Mouse (Mus musculus) intestine, postnatal 0 days (tissue): ENCODE data around the gene Fam129a. TPM values are rescaled to one million over a fixed set of nuclear protein-coding genes. Genes with fewer than 3 reads are reported as not detected.

Experiments
- ATAC-seq: fragments of 200-750 bp; cut with Nextera tagmentation; 2 replicates; pipeline ENCODE4 v1.8.0; 2017; ENCODE audit warnings: mild to moderate bottlenecking, moderate TSS enrichment, moderate library complexity
- H3K27ac ChIP-seq: fragments of 300-500 bp; sonication (generic); 2 replicates; pipeline ENCODE4 v1.5.1; 2014; ENCODE audit warnings: mild to moderate bottlenecking, low read depth, low read length, moderate library complexity
- H3K27me3 ChIP-seq: fragments of 300-500 bp; sonication (generic); replicated peaks from 2 replicates; pipeline ENCODE4 v1.6.1; 2014; ENCODE audit warnings: low read length, mixed read lengths; ENCODE audit not compliant: control insufficient read depth, insufficient read depth
- H3K36me3 ChIP-seq: fragments of 300-500 bp; sonication (generic); 2 replicates; pipeline ENCODE4 v1.6.1; 2014; ENCODE audit warnings: mild to moderate bottlenecking, moderate library complexity; ENCODE audit not compliant: control insufficient read depth, insufficient read depth
- H3K4me1 ChIP-seq: fragments of 300-500 bp; sonication (generic); replicated peaks from 2 replicates; pipeline ENCODE4 v1.6.1; 2014; ENCODE audit warnings: antibody characterized with exemption, low read length, mixed read lengths; ENCODE audit not compliant: control insufficient read depth, insufficient read depth
- H3K4me2 ChIP-seq: fragments of 300-500 bp; sonication (generic); replicated peaks from 2 replicates; pipeline ENCODE4 v1.6.1; 2014; ENCODE audit warnings: low read depth, mild to moderate bottlenecking, moderate library complexity
- H3K4me3 ChIP-seq: fragments of 300-500 bp; sonication (generic); 2 replicates; pipeline ENCODE4 v1.5.1; 2014; ENCODE audit warnings: low read depth, low read length
- H3K9ac ChIP-seq: fragments of 300-500 bp; sonication (generic); 2 replicates; pipeline ENCODE4 v1.6.1; 2014; ENCODE audit warnings: mild to moderate bottlenecking, low read depth, low read length
- H3K9me3 ChIP-seq: fragments of 300-500 bp; sonication (generic); 2 replicates; pipeline ENCODE4 v1.6.1; 2016; ENCODE audit warnings: mixed run types; ENCODE audit not compliant: control insufficient read depth
- CTCF ChIP-seq: sonication (generic); IDR thresholded peaks from 2 replicates; pipeline ENCODE4 v1.5.1; 2016; ENCODE audit warnings: low read depth, mild to moderate bottlenecking, control low read depth, antibody characterized with exemption, moderate library complexity
- WGBS: fragments of 180-500 bp; shearing (Covaris S2); extraction: QIAGEN DNeasy Blood & Tissue Kit; methylation state at CpG from one replicate; pipeline ENCODE4 v1.1.7; 2014; 5-methylcytosine and 5-hydroxymethylcytosine counted together
- polyA plus RNA-seq: library from polyadenylated mRNA; unstranded; fragments of >200 nt; fragmentation: Nextera tagmentation; extraction: Ambion mirVana; gene quantifications from 2 replicates; pipeline ENCODE4 v1.2.1, GENCODE M21; 2015

Gene Fam129a
- polyA plus RNA-seq, 1 experiment from 2014 or later: 7.4 TPM

- Histone ChIP-seq H3K27me3 (no peaks in the 10 kb centered on the region), H3K9ac (no peak overlapping the region), H3K4me1 (no peaks in the 10 kb centered on the region), H3K9me3 (no peaks in the 10 kb centered on the region), H3K36me3 (no peaks in the 10 kb centered on the region), H3K4me3 (no peak overlapping the region), H3K4me2 (no peak overlapping the region), H3K27ac (no peak overlapping the region)
- 81% methylated on average over 7 of the region's 7 CpGs for WGBS
- ATAC-seq: no peak
- TF ChIP-seq CTCF: no peak
These were observed 125.8 kb downstream of the Fam129a start for GRCm38 (mm10) chr1:151696751-151697150.

GRCm38 (mm10) chr1:151697901-151698641 lies 127.1 kb downstream of the Fam129a start:
- no peaks in the 10 kb centered on the region for H3K9me3 ChIP-seq
- WGBS: 87% methylated on average over 7 of the region's 7 CpGs

GRCm38 (mm10) chr1:151699363-151699762 lies 128.4 kb downstream of the Fam129a start:
- WGBS: 73% methylated on average over 7 of the region's 7 CpGs
- no peak overlapping the region for H3K9ac ChIP-seq
- H3K9me3 ChIP-seq: no peaks in the 10 kb centered on the region
- H3K4me3 ChIP-seq: no peak overlapping the region
- no peak overlapping the region for H3K4me2 ChIP-seq
- no peak overlapping the region for H3K27ac ChIP-seq
- no peaks in the 10 kb centered on the region for H3K27me3 ChIP-seq
- no peaks in the 10 kb centered on the region for H3K4me1 ChIP-seq
- H3K36me3 ChIP-seq: no peaks in the 10 kb centered on the region
- no peak for TF ChIP-seq CTCF
- ATAC-seq: no peak; the same call in 1 of the 2 replicates

More at GRCm38 (mm10) chr1:151697901-151698641, 127.1 kb downstream of the Fam129a start:
- Histone ChIP-seq H3K9ac (no peak overlapping the region), H3K27ac (no peak overlapping the region), H3K4me1 (no peaks in the 10 kb centered on the region), H3K36me3 (no peaks in the 10 kb centered on the region), H3K27me3 (no peaks in the 10 kb centered on the region), H3K4me2 (no peak overlapping the region), H3K4me3 (no peak overlapping the region)
- no peak for ATAC-seq
- TF ChIP-seq CTCF: no peak

- Histone ChIP-seq H3K4me2 (no peak overlapping the region), H3K4me3 (no peak overlapping the region), H3K36me3 (no peaks in the 10 kb centered on the region), H3K9ac (no peak overlapping the region), H3K27ac (no peak overlapping the region), H3K9me3 (no peaks in the 10 kb centered on the region), H3K4me1 (no peaks in the 10 kb centered on the region), H3K27me3 (no peaks in the 10 kb centered on the region)
- peak; percentile 45 for TF ChIP-seq CTCF
- ATAC-seq: no peak
- WGBS: 42% methylated on average over 1 of the region's 1 CpGs
These were observed 131.8 kb downstream of the Fam129a start for GRCm38 (mm10) chr1:151702816-151703215.

GRCm38 (mm10) chr1:151705723-151706396 lies 134.9 kb downstream of the Fam129a start:
- Histone ChIP-seq H3K9me3 (no peaks in the 10 kb centered on the region), H3K27me3 (no peaks in the 10 kb centered on the region), H3K4me2 (no peak overlapping the region), H3K36me3 (no peaks in the 10 kb centered on the region), H3K4me1 (peaks cover 6% of the 10 kb centered on the region; the same call in 1 of the 2 replicates), H3K27ac (no peak overlapping the region), H3K4me3 (no peak overlapping the region), H3K9ac (no peak overlapping the region)
- ATAC-seq: peak; percentile 43; the same call in 1 of the 2 replicates
- TF ChIP-seq CTCF: peak; percentile 98
- WGBS: 38% methylated on average over 11 of the region's 11 CpGs

- TF ChIP-seq CTCF: no peak
- H3K27ac ChIP-seq: no peak overlapping the region
- WGBS: 87% methylated on average over 3 of the region's 3 CpGs
These were observed 135.4 kb downstream of the Fam129a start for GRCm38 (mm10) chr1:151706397-151706752.

More at GRCm38 (mm10) chr1:151706397-151706752, 135.4 kb downstream of the Fam129a start:
- Histone ChIP-seq H3K4me1 (peaks cover 6% of the 10 kb centered on the region; the same call in 1 of the 2 replicates), H3K27me3 (no peaks in the 10 kb centered on the region), H3K9ac (no peak overlapping the region), H3K36me3 (no peaks in the 10 kb centered on the region), H3K4me3 (no peak overlapping the region), H3K9me3 (no peaks in the 10 kb centered on the region), H3K4me2 (no peak overlapping the region)
- no peak for ATAC-seq
